Mouse (Mus musculus) frontal cortex, postnatal 14 days (tissue): ENCODE data around the gene Cldn7.

Experiments used
- DNase-seq, 2 experiments: peaks; one replicate each; pipeline ENCODE4 v3.0.0; 2022; ENCODE audit warnings: low spot score in 2 of 2

Gene Cldn7

GRCm38 (mm10) chr11:69933066-69933465 is 31.5 kb upstream of the Cldn7 start:
- DNase-seq, result no peak

- DNase-seq, result peak; percentile 74 to 88
Observed at GRCm38 (mm10) chr11:69934169-69934568, 30.4 kb upstream of the Cldn7 start.

GRCm38 (mm10) chr11:69934681-69935080 is 29.9 kb upstream of the Cldn7 start:
- no peak for DNase-seq

GRCm38 (mm10) chr11:69935137-69935879 is 29.3 kb upstream of the Cldn7 start, which contains the start of gene Ybx2:
TSS of gene Ybx2 (plus strand) at chr11:69935796.
- peak; percentile 77 to 83 for DNase-seq

GRCm38 (mm10) chr11:69936156-69936555 is 28.4 kb upstream of the Cldn7 start:
- DNase-seq, result no peak

GRCm38 (mm10) chr11:69936714-69937347 is 27.7 kb upstream of the Cldn7 start:
- no peak for DNase-seq

GRCm38 (mm10) chr11:69937385-69937784 is 27.2 kb upstream of the Cldn7 start:
- DNase-seq, result no peak

- DNase-seq, result no peak
Observed at GRCm38 (mm10) chr11:69937834-69938233, 26.7 kb upstream of the Cldn7 start.

GRCm38 (mm10) chr11:69938401-69938979 is 26.1 kb upstream of the Cldn7 start:
- no peak for DNase-seq

- DNase-seq, result no peak
Observed at GRCm38 (mm10) chr11:69939181-69939580, 25.4 kb upstream of the Cldn7 start.

- no peak for DNase-seq
Observed at GRCm38 (mm10) chr11:69939731-69940130, 24.8 kb upstream of the Cldn7 start.

GRCm38 (mm10) chr11:69940962-69941361 is 23.6 kb upstream of the Cldn7 start:
- no peak for DNase-seq

GRCm38 (mm10) chr11:69945216-69945615 is 19.4 kb upstream of the Cldn7 start:
- no peak for DNase-seq

GRCm38 (mm10) chr11:69945997-69946891 is 18.3 kb upstream of the Cldn7 start:
- DNase-seq, result no peak

- no peak for DNase-seq
Observed at GRCm38 (mm10) chr11:69947337-69948065, 17.1 kb upstream of the Cldn7 start.

- peak; percentile 56 to 63 for DNase-seq
Observed at GRCm38 (mm10) chr11:69948066-69948762, 16.4 kb upstream of the Cldn7 start, which contains the start of gene Slc2a4. TSS of gene Slc2a4 (minus strand) at chr11:69948188.

- peak; percentile 50 to 66 for DNase-seq
Observed at GRCm38 (mm10) chr11:69948763-69949150, 15.8 kb upstream of the Cldn7 start.

GRCm38 (mm10) chr11:69950807-69951459 is 13.6 kb upstream of the Cldn7 start:
- no peak for DNase-seq

- DNase-seq, result no peak
Observed at GRCm38 (mm10) chr11:69952274-69952673, 12.3 kb upstream of the Cldn7 start.
